Mouse (Mus musculus): Measurements from ENCODE around the gene Apol7b. TPM values are rescaled to one million over a fixed set of nuclear protein-coding genes. Genes with fewer than 3 reads are reported as not detected.
"Not testable (repeated sequence)": the region's sequence is repeated elsewhere in the genome, so short reads cannot be mapped to it uniquely, and the experiment has no call there.

The Apol7b gene
- polyA plus RNA-seq, 1 experiment from 2014 or later, result not detected

DNA sequence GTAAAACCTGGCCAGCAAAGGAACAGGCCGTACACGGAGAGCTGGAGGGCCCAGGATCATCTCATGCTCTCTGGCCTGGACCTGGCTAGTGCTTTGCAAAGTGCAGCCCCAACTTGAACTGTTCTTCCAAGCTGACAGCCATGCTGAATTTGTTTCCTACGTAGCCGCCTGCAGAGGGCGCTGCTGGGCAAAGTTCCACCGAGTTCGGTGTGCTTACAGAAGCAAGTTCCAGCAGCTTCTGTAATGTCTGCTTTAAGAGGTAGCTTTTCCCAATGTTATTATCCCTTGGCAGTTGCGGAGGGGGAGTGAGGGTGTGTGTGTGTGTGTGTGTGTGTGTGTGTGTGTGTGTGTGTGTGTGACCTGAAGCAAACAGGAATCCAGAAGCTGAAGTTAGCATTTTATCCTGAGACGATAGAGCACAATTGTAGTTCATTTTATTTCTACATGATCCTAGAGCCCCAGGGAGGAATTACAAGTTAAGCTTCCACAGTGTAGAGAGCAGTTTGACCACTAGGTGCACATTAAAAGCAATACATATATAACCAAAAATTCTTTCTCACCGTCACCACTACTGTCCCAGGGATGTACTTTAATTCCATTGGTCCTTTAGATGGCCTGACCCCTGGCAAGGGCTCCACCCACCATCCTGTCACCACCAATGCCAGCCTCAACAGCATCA lies 30.5 kb downstream of the Apol7b start:
- H3K9me3 ChIP-seq; H3K27me3 ChIP-seq; H3K4me1 ChIP-seq; H3K9ac ChIP-seq; H3K36me3 ChIP-seq; ATAC-seq (ENCODE audit: insufficient number of reproducible peaks, low FRiP score, low TSS enrichment, low read depth); H3K4me2 ChIP-seq; H3K4me3 ChIP-seq; H3K27ac ChIP-seq: not testable (repeated sequence)
- 20% methylated on average over 3 of the region's 10 CpGs for WGBS

DNA sequence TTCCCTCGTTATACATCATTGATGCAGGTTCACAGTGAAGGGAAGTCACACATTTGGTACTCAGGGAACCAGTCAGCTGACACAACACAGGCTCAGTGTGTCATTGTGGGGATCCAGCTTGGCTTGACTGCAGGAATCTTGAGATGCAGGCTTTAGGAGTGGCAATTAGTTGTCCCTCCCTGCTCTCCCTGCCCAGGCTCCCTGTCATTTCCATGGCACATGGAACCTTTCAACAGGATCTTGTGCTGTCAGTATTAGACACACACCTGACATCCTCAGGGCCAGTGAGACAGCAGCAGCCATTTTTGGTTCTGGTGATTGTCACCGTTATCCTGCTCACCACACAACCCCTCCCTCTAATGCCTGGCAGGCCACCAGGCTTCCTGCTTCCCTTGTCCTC lies 31.6 kb downstream of the Apol7b start:
- not testable (repeated sequence) for H3K4me1 ChIP-seq; H3K4me3 ChIP-seq; H3K9ac ChIP-seq; H3K9me3 ChIP-seq; H3K27ac ChIP-seq; H3K27me3 ChIP-seq; H3K36me3 ChIP-seq; ATAC-seq (ENCODE audit: insufficient number of reproducible peaks, low FRiP score, low TSS enrichment, low read depth); H3K4me2 ChIP-seq
- WGBS, result 67% methylated on average over 2 of the region's 2 CpGs

- H3K36me3 ChIP-seq; ATAC-seq (ENCODE audit: insufficient number of reproducible peaks, low FRiP score, low TSS enrichment, low read depth); H3K4me2 ChIP-seq; H3K9ac ChIP-seq; H3K4me1 ChIP-seq; H3K27ac ChIP-seq; H3K27me3 ChIP-seq; H3K9me3 ChIP-seq; H3K4me3 ChIP-seq: not testable (repeated sequence)
- WGBS, result 27% methylated on average over 4 of the region's 4 CpGs
Measured at GRCm38 (mm10) chr15:77412695-77413094, 34.6 kb downstream of the Apol7b start.

DNA sequence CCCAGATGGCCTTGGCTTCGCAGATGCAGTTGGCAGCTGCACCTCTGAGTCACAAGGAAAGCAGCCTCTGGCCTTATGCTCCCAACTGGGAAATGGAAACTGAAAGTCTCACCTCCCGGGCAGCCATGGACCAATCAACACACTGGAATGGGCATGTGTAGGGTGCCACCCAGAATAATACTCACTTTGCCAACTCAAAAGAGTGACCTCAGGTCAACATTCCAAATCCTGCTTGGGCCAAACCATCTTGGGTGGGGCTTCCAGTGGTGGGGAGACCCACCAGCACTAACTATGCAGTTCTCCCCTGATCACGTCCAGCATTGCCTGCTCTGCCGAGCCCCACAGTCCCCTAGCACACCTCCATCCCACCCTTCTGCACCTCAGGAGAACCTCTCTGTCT lies 36.3 kb downstream of the Apol7b start, which contains the start of gene Apol9a:
Gene Apol9a, minus strand, starts transcription at position 101 of the 400 bp plus-strand sequence.
- not testable (repeated sequence) for H3K4me3 ChIP-seq; H3K4me2 ChIP-seq; H3K27ac ChIP-seq; H3K9me3 ChIP-seq; ATAC-seq (ENCODE audit: insufficient number of reproducible peaks, low FRiP score, low TSS enrichment, low read depth); H3K4me1 ChIP-seq; H3K27me3 ChIP-seq; H3K9ac ChIP-seq; H3K36me3 ChIP-seq
- 58% methylated on average over 1 of the region's 4 CpGs for WGBS

DNA sequence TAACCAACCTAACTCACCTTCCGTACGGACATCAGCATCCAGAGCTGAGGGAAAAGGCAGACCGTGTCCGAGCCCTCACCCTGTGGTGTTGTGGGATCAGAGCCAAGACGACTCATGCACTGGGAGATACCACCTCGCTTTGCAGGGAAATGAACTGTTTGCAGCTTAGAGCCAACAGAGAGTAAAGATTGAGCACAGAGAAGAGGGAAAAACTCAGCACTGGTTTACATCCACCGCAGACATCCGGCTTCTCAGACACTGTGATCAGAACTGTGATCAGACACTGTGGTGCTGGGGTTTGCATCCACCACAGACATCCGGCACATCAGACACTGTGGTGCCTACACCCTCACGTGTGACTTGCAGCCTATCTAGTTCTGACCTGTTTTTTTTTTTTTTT lies 40.9 kb downstream of the Apol7b start:
- not testable (repeated sequence) for H3K4me2 ChIP-seq; H3K4me1 ChIP-seq; H3K27me3 ChIP-seq; H3K9ac ChIP-seq; H3K9me3 ChIP-seq; ATAC-seq (ENCODE audit: insufficient number of reproducible peaks, low FRiP score, low TSS enrichment, low read depth); H3K36me3 ChIP-seq; H3K4me3 ChIP-seq; H3K27ac ChIP-seq
- 64% methylated on average over 10 of the region's 10 CpGs for WGBS

DNA sequence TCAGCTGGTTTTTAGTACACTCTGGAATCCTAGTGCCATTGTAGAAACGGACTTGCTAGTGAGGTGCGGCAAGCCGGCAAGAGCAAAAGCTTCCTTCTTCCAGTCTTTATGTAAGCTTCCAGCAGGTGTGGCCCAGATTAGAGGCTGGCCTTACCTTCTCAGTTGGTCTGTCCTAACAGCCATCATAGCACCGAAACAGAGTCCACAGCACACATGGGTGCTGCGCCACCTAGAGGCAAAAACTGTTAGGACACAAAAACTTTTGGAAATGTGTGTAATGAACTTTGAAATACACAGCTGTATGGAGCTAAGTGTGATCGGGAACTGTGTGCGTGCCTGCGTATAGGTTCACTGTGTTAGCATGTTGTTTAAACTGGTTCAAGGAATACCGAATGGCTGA lies 48.3 kb downstream of the Apol7b start, which contains the start of gene Apol7a:
Gene Apol7a, minus strand, starts transcription at position 84 of the 400 bp plus-strand sequence.
- H3K36me3 ChIP-seq; ATAC-seq (ENCODE audit: insufficient number of reproducible peaks, low FRiP score, low TSS enrichment, low read depth); H3K4me2 ChIP-seq; H3K27ac ChIP-seq; H3K9me3 ChIP-seq; H3K4me3 ChIP-seq; H3K4me1 ChIP-seq; H3K9ac ChIP-seq; H3K27me3 ChIP-seq: not testable (repeated sequence)
- 62% methylated on average over 9 of the region's 9 CpGs for WGBS

DNA sequence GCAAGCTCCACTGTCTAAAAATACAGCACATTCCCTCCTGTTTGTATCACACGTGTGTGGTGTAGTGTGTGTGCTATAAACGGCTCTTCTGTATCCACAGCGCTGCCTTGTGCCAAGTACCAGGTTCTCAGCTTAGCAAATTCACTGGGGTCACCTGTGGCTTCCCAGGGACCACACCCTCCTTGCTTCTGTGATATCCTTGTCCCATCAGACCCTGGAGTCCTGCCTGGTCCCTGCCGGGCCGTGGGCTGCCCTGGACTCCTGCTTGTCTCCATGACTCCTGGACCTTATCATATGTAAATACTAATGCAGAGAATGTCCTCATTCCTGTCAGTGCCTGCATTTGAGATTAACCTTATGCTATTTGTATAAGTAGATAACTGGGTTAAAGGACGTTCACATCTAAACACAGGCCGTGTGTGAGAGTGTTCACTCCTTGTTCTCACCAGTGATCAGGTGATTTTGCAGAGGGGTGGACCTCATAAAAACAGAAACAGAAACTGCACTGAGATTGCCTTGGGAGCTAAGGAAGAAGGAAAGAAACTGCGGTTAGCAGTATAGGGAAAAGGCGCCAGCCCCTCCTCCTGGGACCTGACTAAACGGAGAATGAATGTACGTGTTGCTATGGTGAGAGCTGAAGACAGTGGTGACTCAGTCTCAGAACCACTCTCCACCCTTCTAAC lies 49.7 kb downstream of the Apol7b start:
- H3K27me3 ChIP-seq; H3K9ac ChIP-seq; H3K9me3 ChIP-seq; H3K36me3 ChIP-seq; ATAC-seq (ENCODE audit: insufficient number of reproducible peaks, low FRiP score, low TSS enrichment, low read depth); H3K27ac ChIP-seq; H3K4me1 ChIP-seq; H3K4me3 ChIP-seq; H3K4me2 ChIP-seq: not testable (repeated sequence)
- WGBS, result 52% methylated on average over 11 of the region's 11 CpGs

DNA sequence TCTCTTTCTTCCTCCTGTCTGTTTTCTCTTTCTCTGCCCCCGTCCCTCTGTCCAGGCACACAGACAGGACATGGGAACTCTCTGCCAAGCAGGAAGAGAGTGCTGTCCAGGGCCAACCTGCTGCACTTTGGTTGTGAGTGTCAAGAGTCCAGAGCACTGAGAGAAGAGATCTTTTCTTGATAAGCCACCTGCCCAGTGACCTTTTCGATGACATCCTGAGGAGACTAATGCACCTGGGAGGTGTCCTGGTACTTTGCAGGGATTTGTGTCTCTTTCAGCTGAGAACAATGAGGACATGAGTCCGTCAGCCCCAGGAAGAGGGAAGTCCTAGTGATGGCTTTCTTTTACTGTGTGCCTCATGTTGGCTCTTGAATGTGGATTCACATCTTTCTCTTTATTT lies 53.5 kb downstream of the Apol7b start:
- 65% methylated on average over 3 of the region's 3 CpGs for WGBS
- not testable (repeated sequence) for H3K4me1 ChIP-seq; H3K4me2 ChIP-seq; H3K27ac ChIP-seq; ATAC-seq (ENCODE audit: insufficient number of reproducible peaks, low FRiP score, low TSS enrichment, low read depth); H3K36me3 ChIP-seq; H3K9me3 ChIP-seq; H3K4me3 ChIP-seq; H3K27me3 ChIP-seq; H3K9ac ChIP-seq

DNA sequence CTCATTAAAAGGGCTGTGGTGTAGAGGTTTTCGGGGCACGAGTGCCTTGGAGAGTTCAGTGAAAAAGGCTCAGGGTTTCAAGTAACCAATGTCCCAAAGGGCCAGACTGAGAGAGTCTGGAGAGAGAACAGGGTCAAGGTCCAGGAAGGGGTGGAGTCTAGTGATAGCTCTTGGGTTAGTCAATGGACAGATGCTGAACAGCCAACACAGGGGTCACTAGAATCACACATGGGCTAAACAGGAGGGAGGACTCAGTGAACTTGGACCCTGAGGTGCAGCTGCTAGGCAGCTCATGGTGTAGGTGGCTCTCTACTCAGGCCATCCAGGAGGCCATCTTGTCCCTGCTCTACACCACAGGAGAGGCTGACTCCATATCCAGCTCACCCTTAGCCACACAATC lies 59.8 kb downstream of the Apol7b start:
- Histone ChIP-seq H3K36me3 (no peaks in the 10 kb centered on the region), H3K27me3 (no peaks in the 10 kb centered on the region), H3K9ac (no peak overlapping the region), H3K27ac (no peak overlapping the region), H3K4me2 (no peak overlapping the region), H3K4me1 (no peaks in the 10 kb centered on the region), H3K9me3 (no peaks in the 10 kb centered on the region), H3K4me3 (no peak overlapping the region)
- 72% methylated on average over 2 of the region's 2 CpGs for WGBS
- no peak for ATAC-seq (ENCODE audit: insufficient number of reproducible peaks, low FRiP score, low TSS enrichment, low read depth)

GRCm38 (mm10) chr15:77384340-77385030 lies 62.8 kb downstream of the Apol7b start:
- no peaks in the 10 kb centered on the region for H3K4me1 ChIP-seq
- 90% methylated on average over 7 of the region's 7 CpGs for WGBS
- H3K36me3 ChIP-seq, result no peaks in the 10 kb centered on the region
- H3K4me3 ChIP-seq, result no peak overlapping the region
- no peak overlapping the region for H3K9ac ChIP-seq
- H3K4me2 ChIP-seq, result no peak overlapping the region
- H3K9me3 ChIP-seq, result no peaks in the 10 kb centered on the region
- H3K27ac ChIP-seq, result no peak overlapping the region
- H3K27me3 ChIP-seq, result no peaks in the 10 kb centered on the region
- no peak for ATAC-seq (ENCODE audit: insufficient number of reproducible peaks, low FRiP score, low TSS enrichment, low read depth)

DNA sequence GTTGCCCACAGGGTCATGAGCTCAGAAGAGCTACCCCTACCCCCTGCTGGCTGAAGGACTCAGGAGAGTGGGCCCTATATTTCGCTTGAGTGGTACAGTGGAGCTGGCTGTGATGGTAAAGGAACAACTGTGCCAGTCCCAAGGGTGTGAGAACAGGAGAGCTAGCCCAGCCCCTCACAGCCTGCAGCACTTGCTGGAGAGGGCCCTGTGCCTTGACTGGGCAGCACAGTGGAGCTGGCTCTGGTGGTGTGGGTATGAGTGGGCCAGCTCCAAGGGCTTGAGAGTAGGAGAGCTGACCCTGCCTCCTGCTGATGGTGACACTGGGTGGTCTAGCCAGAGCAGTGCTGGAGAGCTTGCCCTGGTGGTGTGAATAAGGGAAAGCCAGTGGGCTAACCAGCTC lies 64.4 kb downstream of the Apol7b start:
- no peaks in the 10 kb centered on the region for H3K36me3 ChIP-seq
- WGBS, result 48% methylated on average over 1 of the region's 1 CpGs
- ATAC-seq (ENCODE audit: insufficient number of reproducible peaks, low FRiP score, low TSS enrichment, low read depth), result no peak
- no peak overlapping the region for H3K4me2 ChIP-seq
- no peak overlapping the region for H3K27ac ChIP-seq
- no peaks in the 10 kb centered on the region for H3K27me3 ChIP-seq
- H3K4me1 ChIP-seq, result no peaks in the 10 kb centered on the region
- no peaks in the 10 kb centered on the region for H3K9me3 ChIP-seq
- H3K4me3 ChIP-seq, result no peak overlapping the region
- H3K9ac ChIP-seq, result no peak overlapping the region

- Histone ChIP-seq H3K36me3 (no peaks in the 10 kb centered on the region), H3K4me1 (no peaks in the 10 kb centered on the region), H3K4me3 (no peak overlapping the region), H3K27me3 (no peaks in the 10 kb centered on the region), H3K27ac (no peak overlapping the region), H3K9me3 (no peaks in the 10 kb centered on the region), H3K9ac (no peak overlapping the region), H3K4me2 (no peak overlapping the region)
- ATAC-seq (ENCODE audit: insufficient number of reproducible peaks, low FRiP score, low TSS enrichment, low read depth), result no peak
- 81% methylated on average over 11 of the region's 11 CpGs for WGBS
Measured at GRCm38 (mm10) chr15:77382271-77382850, 64.9 kb downstream of the Apol7b start.
